Mouse (Mus musculus) fibroblast of lung, adult 2 months (primary cell): ENCODE measurements at regions not wholly inside any gene's neighbourhood (a gene's known extent, or its start where the extent isn't known, plus 50 kb on each side); places are given as distances from the start of the nearest gene placed in this dataset.

ENCODE experiments used
- DNase-seq: peaks from one replicate; pipeline ENCODE4 v3.0.0-alpha.2; 2011; ENCODE audit warnings: low read depth

DNA sequence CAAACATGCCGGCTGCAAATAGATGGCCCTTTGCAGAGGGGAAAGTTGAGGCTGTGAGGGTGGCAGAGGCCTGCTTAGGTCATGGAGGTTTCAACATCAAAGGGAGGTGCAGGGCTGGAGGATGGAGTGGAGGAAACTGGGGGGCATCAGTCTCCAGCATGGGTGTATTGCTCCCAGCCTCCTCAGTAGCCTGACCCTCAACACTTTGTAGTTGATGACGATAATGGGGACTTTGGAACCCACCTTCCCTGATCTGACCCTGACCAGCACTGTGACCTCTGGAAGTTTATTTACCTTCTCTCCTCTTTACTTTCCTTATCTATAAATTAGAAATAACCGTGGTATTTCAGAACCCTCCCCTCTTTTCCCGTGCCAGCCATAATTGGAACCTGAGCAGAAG is 56.2 kb downstream of the Gm26897 start:
- no peak for DNase-seq

DNA sequence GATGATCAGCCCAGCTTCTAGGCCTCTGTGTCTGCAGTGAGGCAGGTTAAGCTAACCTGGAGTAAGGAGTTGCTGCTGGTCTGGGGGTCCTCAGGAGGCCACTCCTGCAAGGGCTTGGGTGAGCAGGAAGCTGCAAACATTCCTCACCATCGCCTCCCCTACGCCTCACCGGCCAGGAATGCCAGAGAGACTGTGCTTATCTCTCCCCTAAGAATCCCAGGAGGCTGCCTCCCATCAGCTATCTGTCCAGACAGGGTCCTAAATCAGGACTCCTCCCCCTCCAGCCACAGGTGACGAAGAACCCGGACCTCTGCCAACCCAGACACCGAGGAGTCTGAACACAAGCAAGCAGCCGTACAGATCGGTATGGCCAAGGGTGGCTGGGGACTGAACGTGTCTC is 56.8 kb downstream of the Gm26897 start:
- DNase-seq, result no peak

DNA sequence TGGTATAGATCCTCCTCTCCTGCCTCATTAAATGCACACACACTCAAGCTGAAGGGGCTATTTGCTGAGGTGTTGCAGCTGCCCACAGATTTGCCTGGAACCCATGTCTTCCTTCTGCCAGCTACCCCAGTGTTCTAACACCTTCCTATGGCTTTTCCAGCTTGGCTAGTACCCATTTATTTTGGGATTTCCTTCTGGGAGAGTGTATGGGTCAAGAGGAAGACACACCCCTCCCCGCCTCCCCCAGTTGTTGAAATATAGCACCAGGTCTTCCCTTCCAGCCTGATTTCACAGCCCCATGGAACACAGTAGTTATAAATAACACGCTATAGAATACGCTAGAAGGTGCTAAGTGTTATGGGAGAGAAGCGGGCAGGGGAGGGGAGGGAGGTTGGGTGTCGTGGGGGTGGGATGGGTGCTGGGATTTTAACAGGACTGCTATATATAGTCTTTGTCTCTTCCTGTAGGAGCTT is 57.4 kb downstream of the Gm26897 start:
- DNase-seq, result no peak

DNA sequence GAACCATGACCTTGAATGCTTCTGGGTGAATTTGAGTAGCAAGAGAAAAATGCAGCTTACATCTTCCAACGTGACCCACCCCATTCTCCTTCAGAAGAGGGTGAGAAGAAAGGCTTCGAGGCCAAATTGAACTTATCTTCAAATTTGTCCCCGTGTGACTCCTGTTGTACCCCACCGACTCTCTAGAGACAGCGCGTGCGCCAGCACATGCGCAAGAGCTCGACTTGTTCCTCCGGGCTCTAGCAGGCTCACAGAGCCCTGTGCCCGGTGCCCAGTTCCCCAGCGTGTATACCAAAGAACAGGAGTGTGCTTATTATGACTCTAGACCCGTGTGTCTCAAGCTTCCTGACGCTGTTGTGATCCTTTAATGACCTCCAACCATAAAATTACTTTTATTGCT is 59.0 kb downstream of the Gm26897 start:
- DNase-seq, result no peak

DNA sequence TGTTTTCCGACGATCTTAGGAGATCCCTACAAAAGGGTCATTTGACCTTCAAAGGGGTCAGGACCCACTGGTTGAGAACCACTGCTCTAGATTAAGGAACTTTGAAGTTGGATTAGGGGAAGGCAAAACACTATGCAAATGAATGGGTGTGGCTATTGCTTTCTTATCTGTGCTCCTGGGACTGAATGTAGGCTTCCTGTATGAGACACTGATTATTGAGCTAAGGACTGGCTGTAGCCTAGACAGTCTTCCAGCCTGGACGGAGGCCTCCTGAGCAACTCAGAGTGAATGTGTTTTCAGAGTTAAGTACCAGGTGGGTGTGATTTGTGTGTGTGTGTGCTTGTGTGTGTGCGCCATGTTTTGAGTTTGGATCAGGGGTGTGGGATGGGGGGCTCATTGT is 59.5 kb downstream of the Gm26897 start:
- no peak for DNase-seq

DNA sequence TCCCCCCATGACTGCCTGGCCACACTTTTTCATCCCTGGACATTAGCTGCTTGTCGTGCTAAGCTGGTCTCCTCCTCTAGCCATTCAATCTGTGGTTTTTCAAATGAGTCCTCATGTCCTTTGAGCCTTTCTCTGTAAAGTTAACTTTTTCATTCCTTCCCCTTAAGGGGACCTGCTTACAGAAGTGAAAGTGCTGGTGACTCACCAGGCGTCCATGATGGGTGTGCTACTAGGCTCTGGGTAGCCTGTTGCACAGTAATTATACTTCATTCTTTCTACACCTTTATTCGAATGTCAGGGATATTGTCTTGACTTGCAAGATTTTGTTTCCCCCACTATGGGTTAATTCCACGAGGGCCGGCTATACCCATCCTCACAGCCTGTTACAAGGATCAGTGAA is 63.2 kb downstream of the Gm26897 start:
- DNase-seq, result no peak

DNA sequence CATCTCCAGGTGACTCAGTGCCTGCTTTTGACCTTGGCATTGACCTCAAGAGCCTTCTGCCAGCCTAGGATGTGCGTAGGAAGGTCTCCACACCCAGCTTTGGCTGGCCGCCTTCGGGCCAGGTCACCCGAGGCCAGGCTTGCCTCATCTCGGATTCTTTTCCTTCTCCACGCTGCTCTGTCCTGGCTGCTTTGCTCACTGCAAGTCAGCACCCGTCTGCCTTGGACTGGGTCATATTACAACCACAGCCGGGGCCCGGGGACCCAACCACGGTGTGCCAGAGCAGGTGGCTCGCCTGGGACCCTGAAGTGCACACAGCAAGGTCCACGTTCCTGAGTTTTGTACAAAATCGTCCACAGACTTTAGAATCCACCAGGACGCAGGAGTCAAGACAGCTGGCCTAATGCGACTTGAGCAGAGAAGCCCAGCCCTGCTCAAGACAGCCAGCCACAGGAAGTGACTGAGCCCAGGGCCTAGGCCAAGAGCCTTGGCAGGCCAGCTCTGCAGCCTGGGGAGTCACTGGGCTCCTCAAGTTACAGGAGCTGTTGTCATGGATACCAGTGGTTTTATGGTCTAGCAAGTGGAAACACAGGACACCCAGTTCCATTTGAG is 66.1 kb downstream of the Gm26897 start:
- peak; percentile 96 for DNase-seq

DNA sequence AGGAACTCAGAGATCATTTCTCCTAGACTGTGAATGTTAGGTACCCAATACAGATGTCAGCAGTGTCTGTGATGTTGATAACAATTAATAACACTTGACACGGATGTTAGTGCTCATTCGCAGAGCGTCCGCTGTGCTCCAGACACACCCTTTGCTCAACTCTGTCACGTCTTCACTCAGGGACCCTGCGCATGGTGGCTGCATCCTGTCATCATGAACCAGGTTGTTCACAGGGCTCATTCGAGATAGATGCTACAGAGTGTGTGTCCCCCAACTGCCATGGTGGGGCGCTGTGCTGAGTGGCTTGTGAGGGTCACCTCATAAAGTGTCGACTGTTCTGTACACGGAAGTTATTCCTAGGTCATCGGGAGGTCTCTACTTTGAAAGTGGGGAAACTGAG is 66.8 kb downstream of the Gm26897 start:
- DNase-seq, result no peak

DNA sequence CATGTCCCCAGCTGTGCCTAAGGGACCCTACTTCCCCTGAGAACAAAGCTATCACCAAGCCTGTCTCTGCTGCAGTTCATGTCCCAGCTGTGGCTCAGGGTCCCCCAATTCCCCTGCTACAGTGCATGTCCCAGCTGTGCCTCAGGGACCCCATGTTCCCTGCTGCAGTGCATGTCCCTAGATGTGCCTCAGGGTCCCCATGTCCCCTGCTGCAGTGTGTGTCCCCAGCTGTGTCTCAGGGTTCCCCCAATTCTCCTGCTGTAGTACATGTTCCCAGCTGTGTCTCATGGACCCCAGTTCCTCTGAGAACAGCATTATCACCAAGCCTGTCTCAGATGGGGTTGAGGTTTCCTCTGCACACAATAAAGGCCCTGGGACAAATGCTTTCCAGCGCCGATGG is 67.3 kb downstream of the Gm26897 start:
- DNase-seq, result no peak

DNA sequence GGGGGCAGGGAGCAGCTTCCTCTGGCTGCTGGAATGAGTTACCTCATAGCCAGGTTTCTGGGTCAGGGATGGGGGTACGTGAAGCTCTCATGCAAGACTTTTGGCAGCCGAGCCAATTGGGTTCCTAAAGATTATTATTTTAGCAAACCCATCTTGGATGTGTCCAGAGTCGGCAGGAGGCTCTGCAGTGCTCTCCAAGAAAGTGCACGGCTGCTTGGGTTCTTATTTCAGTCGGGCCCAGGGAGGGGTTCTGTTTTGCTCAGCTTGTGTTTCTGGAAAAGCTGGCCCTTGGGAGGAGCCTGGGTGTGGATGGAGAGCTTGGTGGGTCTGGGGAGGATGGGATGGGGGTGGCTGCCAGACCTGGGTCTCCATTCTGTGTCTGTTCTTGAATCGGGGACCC is 70.8 kb downstream of the Gm26897 start:
- peak; percentile 71 for DNase-seq

DNA sequence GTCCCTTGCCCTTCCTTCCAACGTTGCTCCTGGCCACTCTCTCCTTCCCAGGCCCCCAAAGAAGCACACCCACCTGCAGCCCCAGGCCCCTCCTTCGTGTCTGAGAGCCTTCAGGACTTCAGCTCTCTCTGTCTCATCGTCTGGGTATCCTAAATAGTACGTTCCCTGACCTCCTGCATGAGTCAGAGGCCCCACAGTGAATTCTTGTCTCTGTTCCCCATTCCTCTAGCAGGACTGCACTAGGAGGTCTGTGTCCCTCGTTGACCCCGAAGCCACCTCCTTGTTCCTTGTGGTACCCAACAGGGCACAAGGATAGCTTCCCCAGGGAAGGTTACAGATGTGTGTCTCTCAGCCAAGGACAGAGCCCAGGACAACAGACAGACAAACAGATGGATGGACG is 71.4 kb downstream of the Gm26897 start:
- DNase-seq, result peak; percentile 85

DNA sequence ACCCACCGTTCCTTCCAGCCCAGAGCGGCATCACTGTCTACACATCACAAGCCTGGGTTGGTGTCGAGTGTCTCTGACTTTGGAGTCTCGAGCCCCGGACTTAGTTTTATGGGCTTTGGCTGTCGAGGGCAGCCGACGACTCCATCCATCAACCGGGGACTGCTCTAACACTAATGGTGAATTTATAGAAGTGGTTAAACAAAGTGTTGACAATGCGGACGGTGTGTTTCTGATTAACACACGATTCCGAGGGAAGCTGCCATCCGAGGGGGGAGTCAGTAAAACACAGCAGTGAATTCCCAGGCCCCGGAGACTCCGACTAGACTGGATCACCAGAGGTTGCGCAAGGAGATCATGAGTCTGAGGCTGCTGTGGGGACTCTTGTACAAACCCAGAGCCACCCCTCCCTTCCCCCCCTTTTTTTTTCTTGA is 72.1 kb downstream of the Gm26897 start:
- DNase-seq, result peak; percentile 96

DNA sequence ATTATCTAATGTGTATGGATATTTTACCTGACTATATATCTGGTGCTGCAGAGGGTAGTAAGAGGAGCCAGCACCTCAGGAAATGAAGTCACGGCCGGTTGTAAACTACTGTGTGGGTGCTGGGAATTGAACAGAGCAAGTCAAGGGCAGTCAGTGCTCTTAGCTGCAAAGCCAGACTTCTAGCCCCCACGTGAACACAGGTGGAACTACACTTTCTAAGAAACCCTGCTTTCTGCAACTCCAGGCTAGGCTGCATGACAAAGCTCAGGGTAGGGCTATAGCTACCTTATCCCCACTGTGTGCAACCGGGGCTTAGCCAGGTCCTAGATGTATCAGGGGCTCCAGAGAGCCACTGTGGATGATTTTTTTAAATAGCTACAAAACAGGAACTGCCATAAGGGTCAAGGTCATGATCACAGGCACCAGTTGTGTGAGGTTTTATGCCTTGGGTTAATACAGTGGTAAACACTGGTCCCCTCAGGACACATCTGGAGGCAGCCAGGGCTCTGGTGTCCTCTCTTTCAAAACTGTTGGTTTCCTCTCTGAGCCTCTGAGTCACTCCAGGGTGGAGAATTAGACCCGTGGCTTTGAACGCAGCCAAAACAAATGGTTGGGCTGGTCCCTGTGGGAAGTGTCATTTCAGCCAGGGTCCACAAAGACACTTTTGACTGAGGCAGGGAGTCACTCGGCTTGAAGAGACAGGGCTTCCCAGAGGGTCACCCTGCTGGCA is 76.5 kb downstream of the Gm26897 start:
- peak; percentile 92 for DNase-seq

DNA sequence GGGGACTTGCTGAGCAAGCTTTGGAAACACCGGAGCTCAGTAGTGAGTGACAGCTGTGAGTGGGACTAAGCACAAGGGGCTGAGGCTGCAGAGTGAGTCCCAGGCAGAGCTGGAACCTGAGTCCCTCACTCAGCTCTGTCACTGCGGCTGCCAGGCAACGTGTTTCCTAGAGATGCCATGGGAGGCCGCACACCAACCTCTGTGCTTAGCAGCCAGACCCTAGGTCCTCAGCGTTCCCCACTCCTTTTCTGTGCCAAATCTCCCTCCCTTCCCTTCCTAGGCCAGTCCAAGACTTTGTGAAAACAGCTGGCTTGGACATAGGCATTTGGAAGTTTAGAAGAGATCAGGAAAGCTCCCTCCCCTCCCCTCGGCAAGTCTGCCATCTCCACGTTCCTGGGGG is 78.9 kb downstream of the Gm26897 start:
- no peak for DNase-seq

DNA sequence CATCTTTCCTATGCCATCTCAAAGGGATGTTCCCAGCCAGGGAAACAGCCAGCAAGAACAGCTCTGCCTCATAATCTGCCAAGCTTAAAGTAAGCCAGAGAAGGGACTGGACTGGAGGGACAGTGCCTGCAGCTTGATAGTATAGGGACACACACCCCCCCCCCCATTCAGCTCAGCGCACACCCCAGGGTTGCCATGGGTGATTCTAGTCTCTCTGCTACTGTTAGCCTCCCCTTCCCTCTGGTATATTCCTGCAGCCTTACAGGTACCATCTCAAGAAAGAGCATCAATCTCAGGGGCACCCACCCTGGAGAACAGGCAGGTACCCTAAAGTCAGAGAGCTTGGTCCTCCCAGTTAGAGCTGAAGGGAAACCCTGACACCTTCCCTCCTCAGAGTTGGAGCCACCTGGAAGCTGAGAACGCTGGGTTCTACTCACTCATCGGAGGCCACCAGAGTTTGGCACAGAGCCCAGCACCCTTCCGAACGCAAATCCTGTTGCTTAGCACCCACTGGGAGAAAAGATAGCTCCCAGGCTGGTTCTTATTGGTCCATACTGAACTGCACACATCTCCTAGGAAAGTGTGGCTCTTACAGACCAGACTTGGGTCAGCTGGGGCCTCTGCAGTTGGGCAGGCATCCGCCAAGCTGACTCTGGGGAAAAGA is 79.5 kb downstream of the Gm26897 start:
- no peak for DNase-seq

DNA sequence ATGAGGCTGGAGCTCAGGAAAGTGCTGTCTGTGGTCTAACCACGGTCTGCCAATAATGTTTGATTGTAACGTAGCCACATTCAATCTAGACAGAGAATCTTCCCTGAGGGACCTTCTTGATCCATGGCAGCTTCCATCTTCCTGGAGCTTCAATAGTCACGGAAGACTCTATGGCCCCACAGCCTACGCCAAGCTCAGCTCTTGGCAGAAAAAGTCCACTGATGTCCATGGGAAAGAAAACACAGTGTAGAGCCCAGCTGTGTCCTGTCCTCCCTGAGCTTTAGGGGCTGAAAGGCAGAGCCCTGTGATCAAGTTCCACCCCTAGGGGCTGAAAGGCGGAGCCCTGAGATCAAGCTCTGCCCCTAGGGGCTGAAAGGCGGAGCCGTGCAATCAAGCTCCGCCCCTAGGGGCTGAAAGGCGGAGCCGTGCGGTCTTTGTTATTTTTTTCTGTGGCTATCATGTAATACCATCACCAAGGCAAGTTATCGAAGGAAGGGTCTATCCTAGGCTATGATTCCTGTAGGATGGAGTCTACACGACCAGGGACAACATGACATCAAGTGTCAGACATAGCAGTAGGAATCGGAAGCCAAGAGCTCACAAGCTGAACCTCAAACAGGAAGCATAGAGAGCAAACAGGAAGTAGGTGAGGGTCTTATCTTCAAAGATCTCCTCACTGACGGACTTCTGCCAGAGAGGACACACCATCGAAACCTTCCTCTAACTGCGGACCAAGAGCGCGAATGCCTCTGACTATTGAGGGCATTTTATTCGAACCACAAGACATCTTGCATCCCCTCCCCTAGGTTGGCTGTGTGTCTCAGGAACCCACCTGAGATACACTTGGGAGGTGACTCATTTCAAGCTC is 81.4 kb downstream of the Gm26897 start:
- no peak for DNase-seq

DNA sequence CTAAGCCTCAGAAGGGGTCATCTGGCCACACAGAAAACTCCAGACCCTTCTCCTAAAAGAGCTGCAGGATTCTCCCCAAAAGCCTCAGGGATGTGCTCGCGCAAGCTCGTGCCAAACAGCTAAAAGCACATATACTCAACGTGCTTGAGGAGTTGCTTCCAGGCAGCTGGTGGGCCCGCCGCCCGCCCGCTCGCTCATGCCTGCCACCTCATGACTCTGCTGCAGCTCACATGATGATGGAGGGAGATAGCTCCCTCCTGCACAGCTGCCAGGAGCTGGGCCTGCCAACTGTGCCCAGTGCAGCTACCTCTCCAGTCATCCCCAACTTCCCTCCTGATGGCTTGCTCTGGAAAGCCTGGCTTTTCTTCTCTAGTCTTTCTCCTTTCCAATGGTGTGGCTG is 87.2 kb downstream of the Gm26897 start:
- DNase-seq, result no peak

DNA sequence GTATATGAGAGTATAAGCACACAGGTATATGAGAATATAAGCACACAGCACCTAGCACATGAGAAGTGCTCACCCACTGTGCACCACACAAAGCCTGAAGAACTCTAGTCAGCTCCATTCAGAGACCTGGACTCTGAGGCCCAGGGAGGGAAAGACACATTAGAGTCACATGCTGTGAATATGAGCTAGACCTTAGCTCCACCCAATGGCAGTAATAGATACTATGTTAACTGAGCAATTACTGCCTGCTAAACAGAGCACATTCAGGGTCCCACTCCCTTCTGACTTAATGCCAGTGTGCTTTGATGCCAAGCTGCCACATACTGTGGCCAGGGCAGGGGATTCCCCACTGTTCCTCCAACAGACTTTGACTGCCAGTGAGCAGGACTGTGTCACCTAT is 89.2 kb downstream of the Gm26897 start:
- no peak for DNase-seq

DNA sequence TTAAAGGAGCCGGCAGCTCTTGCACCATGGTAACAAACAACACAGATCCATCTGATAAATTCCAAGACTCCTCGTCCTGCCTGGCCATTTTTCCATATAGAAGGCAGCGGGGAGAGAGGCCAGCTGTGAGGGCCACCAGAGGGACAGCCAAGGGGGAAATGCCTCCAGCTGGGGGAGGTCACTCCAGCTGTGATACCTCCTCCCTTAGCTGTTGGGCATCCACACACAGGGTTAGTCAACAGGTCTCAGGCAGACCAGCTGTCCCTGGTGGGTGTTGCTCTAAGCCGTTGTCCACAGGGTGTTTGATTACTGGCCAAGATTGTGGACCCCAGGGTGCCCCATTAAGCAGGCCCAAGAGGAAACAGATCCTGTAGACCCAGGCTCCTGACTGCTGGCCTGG is 89.7 kb downstream of the Gm26897 start:
- DNase-seq, result no peak

DNA sequence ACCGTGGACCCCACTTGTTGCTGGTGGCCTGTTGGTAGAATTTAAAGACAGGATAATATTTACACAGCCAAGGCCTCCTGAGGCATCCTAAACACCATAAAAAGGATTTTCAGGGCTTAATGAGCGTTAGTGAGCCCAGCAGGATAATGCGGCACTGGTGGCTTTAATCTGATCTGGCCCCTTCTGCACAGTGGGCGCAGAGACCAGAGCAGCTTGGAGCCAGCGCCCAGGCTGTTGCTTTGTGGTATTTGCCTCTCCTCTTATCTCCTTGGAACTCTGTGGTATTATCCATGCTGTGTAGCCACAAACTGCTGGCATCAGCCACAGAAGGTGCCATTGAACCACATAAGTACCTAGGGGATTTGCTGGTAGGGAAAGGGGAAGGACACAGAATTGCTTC is 90.1 kb downstream of the Gm26897 start:
- DNase-seq, result no peak

DNA sequence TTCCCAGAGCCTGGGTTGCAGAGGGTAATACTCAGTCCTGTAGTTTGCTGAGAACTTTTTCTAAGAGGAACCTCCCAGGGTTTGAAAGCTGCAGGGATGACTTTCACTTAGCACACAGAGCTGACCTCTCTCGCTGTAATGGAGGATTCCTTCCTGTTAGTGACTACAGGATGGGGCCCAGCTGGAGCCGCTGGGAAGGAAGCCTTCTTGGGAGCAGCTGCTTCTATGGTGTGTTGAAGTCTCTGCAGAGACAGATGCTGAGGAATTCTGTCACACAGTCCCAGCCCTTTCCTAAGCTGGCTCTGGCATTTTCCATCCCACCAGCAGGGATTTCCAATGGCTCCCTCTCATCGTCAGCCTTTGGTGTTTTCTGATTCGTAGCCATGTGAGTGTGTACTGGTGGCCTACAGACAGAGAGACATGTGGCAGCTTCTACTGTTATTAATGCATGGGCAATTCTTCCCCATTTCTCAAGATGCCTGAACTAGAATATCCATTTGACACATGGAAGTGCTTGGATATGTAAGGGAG is 90.9 kb downstream of the Gm26897 start:
- DNase-seq, result no peak

DNA sequence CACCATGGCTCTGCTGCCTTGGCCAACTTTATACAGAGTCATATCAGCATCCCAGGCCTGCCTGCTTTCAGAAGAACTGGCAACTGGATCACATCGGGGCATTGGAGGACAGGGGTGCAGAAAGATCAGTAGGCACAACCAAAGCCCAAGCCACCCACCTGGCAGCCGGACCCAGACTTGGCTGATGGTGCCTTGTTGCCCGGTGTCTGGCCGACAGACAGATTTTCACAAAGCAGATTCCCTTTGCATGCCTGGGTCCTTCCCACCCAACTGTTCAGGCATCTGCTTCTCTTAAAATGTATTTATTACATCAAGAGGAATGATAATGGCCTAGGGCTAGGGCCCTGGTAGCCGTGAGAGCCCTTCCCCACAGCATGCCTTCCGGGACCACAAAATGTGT is 96.2 kb downstream of the Gm26897 start:
- no peak for DNase-seq
